Mouse (Mus musculus) megakaryocyte, embryonic 14.5 days (primary cell): ENCODE data around the gene Gm28043.

Source experiments
- FLI1 ChIP-seq: IDR thresholded peaks from 2 replicates; pipeline ENCODE4 v1.6.1; 2012; ENCODE audit warnings: low read length, inconsistent platforms, mixed read lengths
- GATA1 ChIP-seq: IDR thresholded peaks from 3 replicates; pipeline ENCODE4 v1.6.1; 2012; ENCODE audit warnings: mixed read lengths, low read length, inconsistent platforms, borderline replicate concordance

DNA sequence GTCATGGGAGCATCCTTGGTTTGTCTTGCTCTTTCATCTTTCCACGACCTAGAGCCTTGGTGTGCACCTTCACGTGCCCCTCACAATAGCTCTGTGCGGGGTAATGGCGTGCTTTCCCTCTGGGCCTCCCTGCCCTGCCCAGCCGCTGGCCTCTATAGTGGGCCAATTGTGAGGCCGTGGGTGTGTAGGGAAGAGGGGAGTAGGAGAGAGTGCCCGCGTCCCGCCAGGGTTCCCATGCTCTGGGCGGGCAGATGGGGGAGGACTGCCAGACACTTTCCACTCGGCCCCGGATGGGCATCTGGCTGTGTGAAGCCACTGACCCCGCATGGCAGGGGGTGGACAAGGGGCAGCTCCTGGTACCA, 17.9 kb upstream of the Gm28043 start:
- TF ChIP-seq FLI1: no peak
- no peak for TF ChIP-seq GATA1
